In genomic region chr6:72635760-72636431, GRCm38 (mm10) we compare ENCODE assay signal across 7 mouse cellular contexts. TPM values are rescaled to one million over a fixed set of nuclear protein-coding genes. Genes with fewer than 3 reads are reported as not detected.
A peak's percentile ranks its signal among the peaks of the same experiment; 100 is the strongest.
DNase-seq lines count a peak whose midpoint lies in the region; ATAC-seq and TF ChIP-seq lines count a peak whose summit lies in the region.

No protein-coding gene starts in this region.

- peaks cover 2% of the 10 kb centered on the region; the same call in 1 of the 2 replicates for H3K36me3 ChIP-seq in ES-Bruce4 (ENCODE audit: control insufficient read depth, insufficient read depth, low read length, poor library complexity, severe bottlenecking)
- peaks cover 31% of the 10 kb centered on the region for H3K36me3 ChIP-seq in forebrain, embryonic 10.5 days (replicated peaks)
- 0 out of 2 replicates have a peak, but pooled peaks cover 2% of the 10 kb centered on the region for H3K36me3 ChIP-seq in heart, embryonic 16.5 days (ENCODE audit: control insufficient read depth, insufficient read depth)
- peaks cover 7% of the 10 kb centered on the region for H3K36me3 ChIP-seq in kidney, embryonic 16.5 days (ENCODE audit: insufficient read depth, low read length)
- H3K36me3 ChIP-seq in liver, postnatal 0 days (replicated peaks; ENCODE audit: insufficient read depth, low read length) = peaks cover under 1% of the 10 kb centered on the region; the same call in 1 of the 2 replicates
- peaks cover 2% of the 10 kb centered on the region for H3K36me3 ChIP-seq in neural tube, embryonic 12.5 days

- peaks cover 3% of the 10 kb centered on the region for H3K4me1 ChIP-seq in ES-Bruce4 (ENCODE audit: control insufficient read depth, insufficient read depth, low read length)
- peaks cover 7% of the 10 kb centered on the region for H3K4me1 ChIP-seq in forebrain, embryonic 10.5 days
- 0 out of 2 replicates have a peak, but pooled peaks cover 4% of the 10 kb centered on the region for H3K4me1 ChIP-seq in heart, embryonic 16.5 days (ENCODE audit: control insufficient read depth, insufficient read depth, low read length)
- H3K4me1 ChIP-seq in kidney, embryonic 16.5 days (ENCODE audit: insufficient read depth, low read length) = peaks cover 8% of the 10 kb centered on the region
- H3K4me1 ChIP-seq in liver, postnatal 0 days (ENCODE audit: insufficient read depth) = peaks cover 6% of the 10 kb centered on the region
- no peaks in the 10 kb centered on the region for H3K4me1 ChIP-seq in neural tube, embryonic 12.5 days

- H3K4me3 ChIP-seq in ES-Bruce4 (ENCODE audit: low read depth, low read length) = no peak overlapping the region
- H3K4me3 ChIP-seq in forebrain, embryonic 10.5 days = no peak overlapping the region
- H3K4me3 ChIP-seq in heart, embryonic 16.5 days (ENCODE audit: low read length) = no peak overlapping the region
- no peak overlapping the region for H3K4me3 ChIP-seq in kidney, embryonic 16.5 days (ENCODE audit: low read length)
- H3K4me3 ChIP-seq in liver, postnatal 0 days (ENCODE audit: low read depth, low read length) = no peak overlapping the region
- no peak overlapping the region for H3K4me3 ChIP-seq in neural tube, embryonic 12.5 days

- ATAC-seq in heart, embryonic 16.5 days (replicated peaks; ENCODE audit: extremely low read depth, insufficient read depth, low FRiP score) = peak; percentile 75
- ATAC-seq in kidney, embryonic 16.5 days (ENCODE audit: low FRiP score, low TSS enrichment) = peak; percentile 91
- ATAC-seq in liver, postnatal 0 days = peak; percentile 43
- peak; percentile 78; the same call in 1 of the 2 replicates for ATAC-seq in neural tube, embryonic 12.5 days (ENCODE audit: low FRiP score, low read depth)

- DNase-seq in adrenal gland, adult 18-20 months (ENCODE audit: low spot score in 2 of 2) = peak; percentile 35 to 59
- DNase-seq in forebrain, embryonic 10.5 days (ENCODE audit: extremely low spot score, low spot score) = peak; percentile 62
- DNase-seq in liver, postnatal 0 days = peak; percentile 49

- TF ChIP-seq CTCF in ES-Bruce4 (IDR thresholded peaks at IDR 0.05; ENCODE audit: low read depth, low read length) = peak; percentile 57
- peak; percentile 76 for TF ChIP-seq CTCF in liver, postnatal 0 days (IDR thresholded peaks at IDR 0.05; ENCODE audit: low read depth)

- H3K27ac ChIP-seq in ES-Bruce4 (ENCODE audit: insufficient read depth, low read length) = no peak overlapping the region
- peak overlapping the region; percentile 63 for H3K27ac ChIP-seq in forebrain, embryonic 10.5 days
- no peak overlapping the region for H3K27ac ChIP-seq in heart, embryonic 16.5 days (ENCODE audit: low read length)
- H3K27ac ChIP-seq in kidney, embryonic 16.5 days (ENCODE audit: low read length) = peak overlapping the region; percentile 40
- no peak overlapping the region for H3K27ac ChIP-seq in liver, postnatal 0 days (ENCODE audit: low read depth)
- no peak overlapping the region for H3K27ac ChIP-seq in neural tube, embryonic 12.5 days

- H3K9ac ChIP-seq in ES-Bruce4 (ENCODE audit: low read depth, poor library complexity, severe bottlenecking) = no peak overlapping the region
- H3K9ac ChIP-seq in heart, embryonic 16.5 days (ENCODE audit: low read length) = peak overlapping the region; percentile 57; the same call in 1 of the 2 replicates
- peak overlapping the region; percentile 5; the same call in 1 of the 2 replicates for H3K9ac ChIP-seq in kidney, embryonic 16.5 days (replicated peaks; ENCODE audit: low read length)
- no peak overlapping the region for H3K9ac ChIP-seq in liver, postnatal 0 days (replicated peaks)
- H3K9ac ChIP-seq in neural tube, embryonic 12.5 days = no peak overlapping the region

- H3K27me3 ChIP-seq in ES-Bruce4 (ENCODE audit: control insufficient read depth, insufficient read depth, low read length, poor library complexity, severe bottlenecking) = no peaks in the 10 kb centered on the region
- H3K27me3 ChIP-seq in forebrain, embryonic 10.5 days (ENCODE audit: poor library complexity, severe bottlenecking) = no peaks in the 10 kb centered on the region
- H3K27me3 ChIP-seq in heart, embryonic 16.5 days (ENCODE audit: control insufficient read depth, insufficient read depth, low read length) = no peaks in the 10 kb centered on the region
- no peaks in the 10 kb centered on the region for H3K27me3 ChIP-seq in kidney, embryonic 16.5 days (ENCODE audit: insufficient read depth, low read length)
- H3K27me3 ChIP-seq in liver, postnatal 0 days (ENCODE audit: insufficient read depth, low read length) = no peaks in the 10 kb centered on the region
- no peaks in the 10 kb centered on the region for H3K27me3 ChIP-seq in neural tube, embryonic 12.5 days (replicated peaks)

- no peak for TF ChIP-seq EP300 in ES-Bruce4 (IDR thresholded peaks at IDR 0.05; ENCODE audit: insufficient read depth, low read depth, low read length)
- TF ChIP-seq EP300 in liver, postnatal 0 days (IDR thresholded peaks at IDR 0.05; ENCODE audit: low read depth) = no peak

- peak overlapping the region; percentile 46 for H3K4me2 ChIP-seq in heart, embryonic 16.5 days (ENCODE audit: low read depth, low read length)
- no peak overlapping the region for H3K4me2 ChIP-seq in kidney, embryonic 16.5 days (replicated peaks; ENCODE audit: low read depth, low read length)
- H3K4me2 ChIP-seq in liver, postnatal 0 days (ENCODE audit: low read depth, low read length) = no peak overlapping the region
- H3K4me2 ChIP-seq in neural tube, embryonic 12.5 days (replicated peaks) = no peak overlapping the region

- WGBS in forebrain, embryonic 10.5 days = 59% methylated on average over 12 of the region's 12 CpGs
- WGBS in heart, embryonic 16.5 days = 42% methylated on average over 12 of the region's 12 CpGs
- 31% methylated on average over 12 of the region's 12 CpGs for WGBS in kidney, embryonic 16.5 days
- 43% methylated on average over 12 of the region's 12 CpGs for WGBS in liver, postnatal 0 days (ENCODE audit: insufficient replicate concordance)
- WGBS in neural tube, embryonic 12.5 days = 51% methylated on average over 12 of the region's 12 CpGs

- no peaks in the 10 kb centered on the region for H3K9me3 ChIP-seq in ES-Bruce4 (replicated peaks; ENCODE audit: control insufficient read depth, insufficient read depth, low read length, poor library complexity, severe bottlenecking)
- no peaks in the 10 kb centered on the region for H3K9me3 ChIP-seq in forebrain, embryonic 10.5 days
- H3K9me3 ChIP-seq in heart, embryonic 16.5 days (replicated peaks; ENCODE audit: control insufficient read depth, low read length) = no peaks in the 10 kb centered on the region
- H3K9me3 ChIP-seq in kidney, embryonic 16.5 days (ENCODE audit: low read length) = no peaks in the 10 kb centered on the region
- H3K9me3 ChIP-seq in liver, postnatal 0 days (ENCODE audit: low read length) = no peaks in the 10 kb centered on the region
- H3K9me3 ChIP-seq in neural tube, embryonic 12.5 days = no peaks in the 10 kb centered on the region

- TF ChIP-seq POLR2A in ES-Bruce4 (IDR thresholded peaks at IDR 0.05; ENCODE audit: insufficient read depth, low read length) = no peak

RNA-seq across cellular contexts. Expression of gene Tgoln1, which starts 19.1 kb away (rescaled TPM):
- 33.2 and 34.1 TPM in 2 replicates for polyA plus RNA-seq in ES-Bruce4 (2011; ENCODE audit: insufficient read depth, insufficient read length, low read depth, missing spikeins)
- total RNA-seq in adrenal gland, adult 18-20 months (2021) = 100 to 1,000 TPM; 241 to 257 TPM
- 28.6 and 28.7 TPM in 2 replicates for polyA plus RNA-seq in forebrain, embryonic 10.5 days (2016; fragmentation: Nextera tagmentation; extraction: Ambion mirVana)
- polyA plus RNA-seq in heart, embryonic 16.5 days (2015; fragmentation: Nextera tagmentation; extraction: Ambion mirVana) = 25.3 and 26.2 TPM in 2 replicates
- 43.3 and 46.3 TPM in 2 replicates for polyA plus RNA-seq in kidney, embryonic 16.5 days (2015; fragmentation: Nextera tagmentation; extraction: Ambion mirVana)
- 21.5 and 23.2 TPM in 2 replicates for polyA plus RNA-seq in liver, postnatal 0 days (2015; fragmentation: Nextera tagmentation; extraction: Ambion mirVana)
- polyA plus RNA-seq in neural tube, embryonic 12.5 days (2016; fragmentation: Nextera tagmentation; extraction: Ambion mirVana) = 35.8 and 36.7 TPM in 2 replicates

RNA-seq across cellular contexts. Expression of gene Retsat, which starts 37.6 kb away (rescaled TPM):
- 5.2 and 7.8 TPM in 2 replicates for polyA plus RNA-seq in ES-Bruce4 (2011; ENCODE audit: insufficient read depth, insufficient read length, low read depth, missing spikeins)
- 100 to 1,000 TPM; 332 to 343 TPM for total RNA-seq in adrenal gland, adult 18-20 months (2021)
- 8.1 and 8.3 TPM in 2 replicates for polyA plus RNA-seq in forebrain, embryonic 10.5 days (2016; fragmentation: Nextera tagmentation; extraction: Ambion mirVana)
- 25.3 and 30.5 TPM in 2 replicates for polyA plus RNA-seq in heart, embryonic 16.5 days (2015; fragmentation: Nextera tagmentation; extraction: Ambion mirVana)
- polyA plus RNA-seq in kidney, embryonic 16.5 days (2015; fragmentation: Nextera tagmentation; extraction: Ambion mirVana) = 33.8 and 36.0 TPM in 2 replicates
- polyA plus RNA-seq in liver, postnatal 0 days (2015; fragmentation: Nextera tagmentation; extraction: Ambion mirVana) = 90.4 and 109 TPM in 2 replicates
- 5.1 and 6.1 TPM in 2 replicates for polyA plus RNA-seq in neural tube, embryonic 12.5 days (2016; fragmentation: Nextera tagmentation; extraction: Ambion mirVana)

RNA-seq across cellular contexts. Expression of gene Elmod3, which starts 37.7 kb away (rescaled TPM):
- polyA plus RNA-seq in ES-Bruce4 (2011; ENCODE audit: insufficient read depth, insufficient read length, low read depth, missing spikeins) = 6.3 and 8.3 TPM in 2 replicates
- total RNA-seq in adrenal gland, adult 18-20 months (2021) = 10 to 100 TPM; 10.9 to 13.5 TPM
- 12.5 and 13.7 TPM in 2 replicates for polyA plus RNA-seq in forebrain, embryonic 10.5 days (2016; fragmentation: Nextera tagmentation; extraction: Ambion mirVana)
- polyA plus RNA-seq in heart, embryonic 16.5 days (2015; fragmentation: Nextera tagmentation; extraction: Ambion mirVana) = 13.8 and 15.2 TPM in 2 replicates
- 18.9 and 19.5 TPM in 2 replicates for polyA plus RNA-seq in kidney, embryonic 16.5 days (2015; fragmentation: Nextera tagmentation; extraction: Ambion mirVana)
- 4.0 and 5.2 TPM in 2 replicates for polyA plus RNA-seq in liver, postnatal 0 days (2015; fragmentation: Nextera tagmentation; extraction: Ambion mirVana)
- polyA plus RNA-seq in neural tube, embryonic 12.5 days (2016; fragmentation: Nextera tagmentation; extraction: Ambion mirVana) = 15.7 and 17.2 TPM in 2 replicates

Comparison
In these comparisons a context has a peak if more than half of its experiments do, and no peak if none do; other contexts are left out.
1. H3K27ac ChIP-seq: peak in forebrain, embryonic 10.5 days (single experiment) and kidney, embryonic 16.5 days (single experiment); none in ES-Bruce4 (single experiment), heart, embryonic 16.5 days (single experiment), liver, postnatal 0 days (single experiment) and neural tube, embryonic 12.5 days (single experiment).
2. H3K9ac ChIP-seq: peak in heart, embryonic 16.5 days (single experiment) and kidney, embryonic 16.5 days (single experiment); none in ES-Bruce4 (single experiment), liver, postnatal 0 days (single experiment) and neural tube, embryonic 12.5 days (single experiment).
3. Peak in every context shown above with its lines, with median percentiles within 50 percentile points of each other: DNase-seq and ATAC-seq.